Mouse (Mus musculus) hindbrain, embryonic 11.5 days (tissue): ENCODE results near the gene Chn2. TPM values are rescaled to one million over a fixed set of nuclear protein-coding genes. Genes with fewer than 3 reads are reported as not detected.

Source experiments
- ATAC-seq: fragments of 200-750 bp; cut with Nextera tagmentation; 2 replicates; pipeline ENCODE4 v1.8.0; 2017; ENCODE audit warnings: mild to moderate bottlenecking, moderate TSS enrichment, moderate library complexity; ENCODE audit not compliant: low FRiP score
- DNase-seq: peaks from one replicate; pipeline ENCODE4 v3.0.0-alpha.2; 2015; ENCODE audit warnings: low spot score
- H3K27ac ChIP-seq: fragments of 300-500 bp; sonication (generic); 2 replicates; pipeline ENCODE4 v1.5.1; 2014; ENCODE audit warnings: mild to moderate bottlenecking, low read depth, low read length
- H3K27me3 ChIP-seq: fragments of 300-500 bp; sonication (generic); 2 replicates; pipeline ENCODE4 v1.6.1; 2014; ENCODE audit warnings: mild to moderate bottlenecking, low read length, moderate library complexity, mixed read lengths; ENCODE audit not compliant: control insufficient read depth, insufficient read depth
- H3K36me3 ChIP-seq: fragments of 300-500 bp; sonication (generic); 2 replicates; pipeline ENCODE4 v1.6.1; 2014; ENCODE audit warnings: mild to moderate bottlenecking, low read length, moderate library complexity, mixed read lengths; ENCODE audit not compliant: control insufficient read depth, insufficient read depth
- H3K4me1 ChIP-seq: fragments of 300-500 bp; sonication (generic); replicated peaks from 2 replicates; pipeline ENCODE4 v1.6.1; 2014; ENCODE audit warnings: low read length, mixed read lengths; ENCODE audit not compliant: control insufficient read depth, insufficient read depth
- H3K4me2 ChIP-seq: fragments of 300-500 bp; sonication (generic); replicated peaks from 2 replicates; pipeline ENCODE4 v1.6.1; 2014; ENCODE audit warnings: mild to moderate bottlenecking, low read depth, low read length
- H3K4me3 ChIP-seq: fragments of 300-500 bp; sonication (generic); 2 replicates; pipeline ENCODE4 v1.5.1; 2014; ENCODE audit warnings: low read depth, low read length
- H3K9ac ChIP-seq: fragments of 300-500 bp; sonication (generic); 2 replicates; pipeline ENCODE4 v1.6.1; 2014; ENCODE audit warnings: low read depth, low read length
- H3K9me3 ChIP-seq: fragments of 300-500 bp; sonication (generic); 2 replicates; pipeline ENCODE4 v1.6.1; 2016; ENCODE audit warnings: low read length; ENCODE audit not compliant: control insufficient read depth
- WGBS: fragments of 180-500 bp; shearing (Covaris S2); extraction: QIAGEN DNeasy Blood & Tissue Kit; methylation state at CpG from one replicate; pipeline ENCODE4 v1.1.7; 2014; 5-methylcytosine and 5-hydroxymethylcytosine counted together
- polyA plus RNA-seq: library from polyadenylated mRNA; unstranded; fragments of >200 nt; fragmentation: Nextera tagmentation; extraction: Ambion mirVana; gene quantifications from 2 replicates; pipeline ENCODE4 v1.2.1, GENCODE M21; 2014

The Chn2 gene
- polyA plus RNA-seq, 1 experiment from 2014 or later: 14.4 TPM

DNA sequence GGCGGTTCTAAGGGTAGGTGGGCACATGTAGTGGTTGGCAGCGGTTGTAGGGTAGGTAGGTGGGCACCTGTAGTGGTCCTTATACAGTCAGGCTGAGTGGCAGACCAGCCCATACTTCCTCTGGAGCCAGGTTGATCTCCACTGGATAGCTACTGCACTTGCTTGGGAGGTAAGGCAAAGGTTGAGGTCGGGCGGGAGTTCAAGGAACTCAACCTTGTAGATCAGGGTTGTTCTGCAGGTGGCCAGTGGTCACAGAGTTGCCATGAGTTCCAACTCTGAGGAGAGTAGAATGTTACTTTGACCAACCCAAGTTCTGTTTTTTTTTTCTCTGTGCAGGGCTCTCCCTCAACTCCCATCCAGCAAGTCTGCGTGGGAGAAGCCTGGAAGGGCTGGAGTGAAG lies 289.4 kb downstream of the Chn2 start:
- peaks cover 5% of the 10 kb centered on the region for H3K4me1 ChIP-seq
- H3K36me3 ChIP-seq: no peaks in the 10 kb centered on the region
- H3K27ac ChIP-seq: no peak overlapping the region; the same call in 1 of the 2 replicates
- DNase-seq (no peak), ATAC-seq (no peak)
- no peak overlapping the region for H3K4me2 ChIP-seq
- H3K9me3 ChIP-seq: no peaks in the 10 kb centered on the region
- 82% methylated on average over 5 of the region's 5 CpGs for WGBS
- no peak overlapping the region for H3K4me3 ChIP-seq
- H3K9ac ChIP-seq: no peak overlapping the region
- H3K27me3 ChIP-seq: peaks cover 37% of the 10 kb centered on the region

DNA sequence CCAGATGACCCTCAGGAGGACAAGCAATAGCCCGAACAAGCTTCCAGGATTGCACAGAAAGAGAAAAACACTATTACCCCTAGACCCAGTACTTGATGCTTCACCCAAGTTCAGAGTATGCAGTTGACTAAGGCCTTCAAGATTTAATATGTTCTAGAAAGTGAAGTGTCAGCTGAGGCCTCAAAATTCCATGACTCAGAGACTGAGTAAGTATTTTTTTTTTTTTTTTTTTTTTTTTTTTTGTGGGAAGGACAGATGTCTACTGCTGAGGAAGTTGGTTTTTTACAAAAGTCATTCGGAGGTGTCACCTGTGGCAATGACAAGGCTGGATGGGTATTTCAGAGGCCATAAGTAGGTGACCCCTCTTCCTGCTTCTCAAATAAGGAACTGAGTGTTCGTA lies 290.2 kb downstream of the Chn2 start:
- H3K27ac ChIP-seq: no peak overlapping the region
- no peak overlapping the region for H3K4me3 ChIP-seq
- DNase-seq (no peak), ATAC-seq (no peak)
- no peaks in the 10 kb centered on the region for H3K9me3 ChIP-seq
- H3K36me3 ChIP-seq: no peaks in the 10 kb centered on the region
- H3K27me3 ChIP-seq: peaks cover 37% of the 10 kb centered on the region
- WGBS: 84% methylated on average over 3 of the region's 3 CpGs
- peaks cover 5% of the 10 kb centered on the region for H3K4me1 ChIP-seq
- no peak overlapping the region for H3K9ac ChIP-seq
- no peak overlapping the region for H3K4me2 ChIP-seq

- no peak overlapping the region for H3K27ac ChIP-seq
- no peak for DNase-seq
Observed at GRCm38 (mm10) chr6:54330166-54330565, 290.8 kb downstream of the Chn2 start.

GRCm38 (mm10) chr6:54331765-54332164 lies 292.4 kb downstream of the Chn2 start:
- Histone ChIP-seq H3K4me1 (peaks cover 5% of the 10 kb centered on the region), H3K4me3 (no peak overlapping the region), H3K36me3 (no peaks in the 10 kb centered on the region), H3K27me3 (peaks cover 27% of the 10 kb centered on the region), H3K9ac (no peak overlapping the region), H3K27ac (no peak overlapping the region), H3K9me3 (no peaks in the 10 kb centered on the region), H3K4me2 (no peak overlapping the region)
- peak; percentile 54 for ATAC-seq
- WGBS: 57% methylated on average over 10 of the region's 10 CpGs
- peak; percentile 35 for DNase-seq

More at GRCm38 (mm10) chr6:54330166-54330565, 290.8 kb downstream of the Chn2 start:
- H3K9ac ChIP-seq: no peak overlapping the region
- peaks cover 37% of the 10 kb centered on the region for H3K27me3 ChIP-seq
- H3K36me3 ChIP-seq: no peaks in the 10 kb centered on the region
- 63% methylated on average over 10 of the region's 10 CpGs for WGBS
- no peak overlapping the region for H3K4me2 ChIP-seq
- H3K9me3 ChIP-seq: no peaks in the 10 kb centered on the region
- H3K4me1 ChIP-seq: peaks cover 5% of the 10 kb centered on the region
- no peak for ATAC-seq
- no peak overlapping the region for H3K4me3 ChIP-seq

GRCm38 (mm10) chr6:54332203-54332602 lies 292.8 kb downstream of the Chn2 start:
- Histone ChIP-seq H3K4me3 (no peak overlapping the region), H3K9me3 (no peaks in the 10 kb centered on the region), H3K9ac (no peak overlapping the region), H3K4me2 (no peak overlapping the region), H3K27me3 (peaks cover 23% of the 10 kb centered on the region), H3K4me1 (peaks cover 3% of the 10 kb centered on the region), H3K36me3 (no peaks in the 10 kb centered on the region), H3K27ac (no peak overlapping the region)
- ATAC-seq: no peak
- peak; percentile 24 for DNase-seq
- WGBS: 52% methylated on average over 8 of the region's 8 CpGs

DNA sequence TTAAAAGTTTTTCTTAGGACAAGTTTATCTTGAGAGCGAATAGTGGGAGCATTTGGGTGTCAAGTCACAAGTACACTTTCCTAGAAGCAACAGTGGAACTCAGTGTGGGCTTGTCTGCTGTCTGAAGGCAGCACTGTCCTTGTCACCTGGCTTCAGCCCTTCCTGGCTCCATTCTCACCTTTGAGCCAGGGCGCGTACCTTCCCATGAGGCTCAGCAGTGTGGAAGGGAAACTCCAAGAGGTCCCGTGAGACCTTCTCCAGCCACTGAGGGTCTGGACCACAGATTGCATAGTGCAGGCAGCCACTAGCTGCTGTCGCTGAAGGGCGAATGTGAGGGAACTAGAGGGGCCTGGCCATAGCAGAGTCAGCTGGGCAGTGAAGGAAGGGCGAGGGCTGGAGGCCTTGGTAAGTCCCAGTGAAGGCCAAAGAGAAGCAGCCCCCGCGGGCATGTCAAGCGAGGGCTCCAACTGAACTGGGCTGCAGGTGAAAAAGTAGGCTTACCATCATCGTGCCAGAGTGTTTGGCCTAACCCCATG lies 293.8 kb downstream of the Chn2 start:
- Histone ChIP-seq H3K4me1 (no peaks in the 10 kb centered on the region), H3K27me3 (peaks cover 13% of the 10 kb centered on the region), H3K9me3 (no peaks in the 10 kb centered on the region), H3K4me2 (no peak overlapping the region), H3K27ac (no peak overlapping the region), H3K4me3 (no peak overlapping the region), H3K36me3 (no peaks in the 10 kb centered on the region), H3K9ac (no peak overlapping the region)
- 53% methylated on average over 11 of the region's 11 CpGs for WGBS
- DNase-seq (no peak), ATAC-seq (no peak)

DNA sequence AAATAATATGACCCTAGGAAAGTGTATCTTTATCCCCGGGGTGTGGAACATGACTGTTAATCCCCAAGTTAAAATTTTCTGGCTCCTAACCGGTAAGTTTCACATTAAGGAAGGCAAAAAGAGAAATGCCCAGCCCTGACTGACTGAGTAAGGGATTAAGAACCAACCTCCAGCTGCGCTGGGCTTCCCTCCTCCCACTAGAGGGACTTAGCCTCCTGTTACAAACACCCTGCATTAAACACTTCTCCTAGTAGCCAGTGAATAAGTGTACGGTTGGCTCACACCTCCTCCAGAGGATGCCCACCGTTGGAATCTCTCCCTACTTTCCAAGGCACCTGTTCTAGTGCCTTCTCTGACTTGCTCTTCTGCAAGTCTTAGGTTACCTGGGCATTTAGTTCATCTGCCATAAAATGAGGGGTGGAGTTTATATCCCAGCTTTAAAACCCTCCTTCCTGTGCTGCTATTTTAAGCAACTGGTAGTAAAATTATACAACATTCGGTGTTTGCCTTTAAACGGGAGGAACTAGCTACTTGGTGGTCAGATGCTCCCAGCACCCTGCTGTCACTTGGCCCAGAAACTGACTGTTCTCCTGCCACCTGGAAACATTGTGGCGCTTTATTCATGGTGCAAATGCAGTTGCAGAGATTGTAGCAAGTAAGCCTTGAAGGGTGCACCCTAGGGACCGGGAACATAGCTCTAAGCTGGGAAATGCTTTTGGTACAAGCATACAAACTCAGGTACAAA lies 294.5 kb downstream of the Chn2 start:
- H3K27ac ChIP-seq: no peak overlapping the region
- 52% methylated on average over 9 of the region's 9 CpGs for WGBS
- no peak overlapping the region for H3K4me2 ChIP-seq
- no peaks in the 10 kb centered on the region for H3K36me3 ChIP-seq
- H3K9ac ChIP-seq: no peak overlapping the region
- no peaks in the 10 kb centered on the region for H3K4me1 ChIP-seq
- ATAC-seq (no peak), DNase-seq (no peak)
- no peak overlapping the region for H3K4me3 ChIP-seq
- H3K9me3 ChIP-seq: no peaks in the 10 kb centered on the region
- peaks cover 6% of the 10 kb centered on the region; the same call in 1 of the 2 replicates for H3K27me3 ChIP-seq

DNA sequence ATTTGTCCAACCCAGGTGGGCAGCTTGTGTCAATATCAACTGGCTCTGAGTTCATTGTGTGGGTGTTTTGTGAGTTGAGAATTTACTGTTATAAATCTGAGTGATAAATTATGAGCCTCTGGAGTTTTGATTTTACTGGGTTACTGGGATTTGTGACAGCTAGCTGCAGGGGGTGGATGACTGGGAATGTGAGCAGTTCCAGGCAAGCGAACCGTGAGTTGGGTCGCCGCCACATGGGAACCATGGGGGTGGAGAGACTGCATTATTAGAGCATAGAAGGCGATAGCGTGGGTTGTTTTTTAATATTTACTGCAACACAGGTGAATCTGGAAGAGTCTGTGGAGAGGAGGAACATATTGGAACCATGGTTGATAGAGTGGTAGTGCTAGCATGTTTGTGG lies 298.0 kb downstream of the Chn2 start:
- Histone ChIP-seq H3K36me3 (no peaks in the 10 kb centered on the region), H3K9me3 (no peaks in the 10 kb centered on the region), H3K4me2 (no peak overlapping the region), H3K27ac (no peak overlapping the region), H3K27me3 (no peaks in the 10 kb centered on the region), H3K4me1 (no peaks in the 10 kb centered on the region), H3K9ac (no peak overlapping the region), H3K4me3 (no peak overlapping the region)
- no peak for DNase-seq
- 83% methylated on average over 6 of the region's 6 CpGs for WGBS
- ATAC-seq: no peak

DNA sequence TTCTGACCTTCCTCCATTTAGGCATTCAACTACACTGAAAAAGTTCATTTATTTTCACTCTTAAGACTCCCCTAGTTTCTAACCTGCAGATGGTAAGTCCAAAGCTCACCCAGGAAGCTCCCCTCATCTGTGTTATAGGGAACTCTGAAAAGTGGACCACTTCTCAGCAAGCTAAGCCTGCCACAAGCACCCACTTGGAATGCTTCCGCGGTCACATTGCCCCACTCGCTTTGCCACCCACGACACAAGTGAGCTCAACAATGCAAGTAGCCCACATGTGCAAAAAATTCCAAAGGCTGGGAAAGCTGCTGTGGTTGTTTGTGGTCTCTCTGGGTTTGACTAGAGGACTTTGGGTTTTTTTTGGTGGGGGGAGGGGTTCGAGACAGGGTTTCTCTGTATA lies 301.8 kb downstream of the Chn2 start:
- DNase-seq (no peak), ATAC-seq (no peak)
- Histone ChIP-seq H3K27ac (no peak overlapping the region), H3K4me1 (no peaks in the 10 kb centered on the region), H3K4me3 (no peak overlapping the region), H3K4me2 (no peak overlapping the region), H3K9ac (no peak overlapping the region), H3K9me3 (no peaks in the 10 kb centered on the region), H3K36me3 (no peaks in the 10 kb centered on the region), H3K27me3 (no peaks in the 10 kb centered on the region)
- WGBS: 92% methylated on average over 5 of the region's 5 CpGs
